Mouse (Mus musculus) liver, adult 2 months (tissue): ENCODE measurements at regions not wholly inside any gene's neighbourhood (a gene's known extent, or its start where the extent isn't known, plus 50 kb on each side); places are given as distances from the start of the nearest gene placed in this dataset.

Experiments
- DNase-seq: peaks from one replicate; pipeline ENCODE4 v3.0.0-alpha.2; 2011; ENCODE audit warnings: low read depth, low spot score; ENCODE audit errors: extremely low read depth
- H3K27ac ChIP-seq: fragments of 200-500 bp; replicated peaks from 2 replicates; pipeline ENCODE4 v1.5.1; 2012; ENCODE audit warnings: low read depth, mild to moderate bottlenecking, control low read depth, inconsistent platforms, low read length; ENCODE audit not compliant: insufficient read depth
- H3K27me3 ChIP-seq: fragments of 200-500 bp; 2 replicates; pipeline ENCODE4 v1.6.1; 2012; ENCODE audit warnings: mild to moderate bottlenecking, moderate library complexity, low read length, inconsistent platforms; ENCODE audit not compliant: control insufficient read depth, insufficient read depth
- H3K36me3 ChIP-seq: fragments of 200-500 bp; 2 replicates; pipeline ENCODE4 v1.6.1; 2012; ENCODE audit warnings: low read length, inconsistent platforms; ENCODE audit not compliant: control insufficient read depth, insufficient read depth
- H3K4me1 ChIP-seq: fragments of 200-500 bp; 2 replicates; pipeline ENCODE4 v1.6.1; 2011; ENCODE audit warnings: low read length; ENCODE audit not compliant: control insufficient read depth, insufficient read depth
- H3K4me3 ChIP-seq: fragments of 200-500 bp; 2 replicates; pipeline ENCODE4 v1.5.1; 2011; ENCODE audit warnings: low read depth, mild to moderate bottlenecking, control low read depth, low read length, moderate library complexity; ENCODE audit not compliant: insufficient read depth
- H3K79me2 ChIP-seq: fragments of 200-500 bp; 2 replicates; pipeline ENCODE4 v1.6.1; 2012; ENCODE audit warnings: inconsistent platforms, mild to moderate bottlenecking, low read length, moderate library complexity; ENCODE audit not compliant: control insufficient read depth, insufficient read depth
- H3K9ac ChIP-seq: fragments of 200-500 bp; 2 replicates; pipeline ENCODE4 v1.6.1; 2012; ENCODE audit warnings: low read depth, mild to moderate bottlenecking, control low read depth, inconsistent platforms, low read length
- CTCF ChIP-seq: fragments of 200-500 bp; IDR thresholded peaks from 2 replicates; pipeline ENCODE4 v1.5.1; 2011; ENCODE audit warnings: low read depth, low read length, control low read depth
- POLR2A ChIP-seq: fragments of 200-500 bp; IDR thresholded peaks from 2 replicates; pipeline ENCODE4 v1.6.1; 2011; ENCODE audit warnings: low read length, control low read depth; ENCODE audit not compliant: insufficient read depth; ENCODE audit errors: extremely low read depth
- WGBS: fragments of 180-500 bp; shearing (Covaris S2); methylation state at CpG from one replicate; pipeline ENCODE4 v1.1.7; 2018; 5-methylcytosine and 5-hydroxymethylcytosine counted together

DNA sequence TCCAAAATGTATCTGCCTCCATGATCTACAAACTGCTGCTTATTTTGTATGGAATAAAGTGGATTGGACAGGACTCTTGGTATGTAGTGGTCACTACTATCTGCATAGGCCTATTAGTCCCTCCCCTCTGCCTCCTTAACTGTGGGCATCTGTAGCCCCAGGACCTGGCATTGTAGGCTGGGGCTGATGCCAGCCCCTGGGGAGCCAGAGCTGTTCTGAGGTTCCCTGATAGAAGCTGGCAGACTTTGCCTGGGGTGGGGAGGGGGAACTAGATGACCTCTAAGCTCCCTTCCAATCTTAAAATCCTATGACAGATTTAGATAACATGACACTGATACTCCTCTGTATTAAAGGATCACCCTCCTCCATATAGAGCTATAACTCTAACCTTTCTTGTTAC is 491.2 kb upstream of the Klhl29 start:
- Histone ChIP-seq H3K4me3 (no peak overlapping the region), H3K36me3 (no peaks in the 10 kb centered on the region), H3K4me1 (no peaks in the 10 kb centered on the region), H3K79me2 (no peaks in the 10 kb centered on the region), H3K27ac (no peak overlapping the region), H3K9ac (no peak overlapping the region), H3K27me3 (no peaks in the 10 kb centered on the region)
- TF ChIP-seq POLR2A (no peak), CTCF (no peak)
- no peak for DNase-seq

DNA sequence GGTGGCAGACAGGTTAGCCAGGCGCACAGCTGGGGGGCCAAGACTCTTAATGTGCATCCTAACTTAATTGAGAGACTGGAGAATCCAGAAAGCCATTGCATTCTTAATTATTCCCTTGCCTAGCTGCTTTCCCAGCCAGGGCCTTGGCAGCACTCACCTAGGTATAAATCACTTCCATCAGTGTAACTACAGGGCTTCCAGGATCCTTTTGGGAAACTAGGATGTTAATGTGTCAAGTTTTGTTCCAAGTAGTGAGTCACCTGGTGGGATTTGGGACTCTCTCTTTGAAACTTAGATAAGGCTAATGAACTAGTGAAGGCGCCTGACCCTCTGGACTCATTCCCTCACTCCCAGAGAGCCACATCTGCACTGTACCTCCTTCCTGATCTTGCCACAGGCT is 484.3 kb upstream of the Klhl29 start:
- no peak overlapping the region for H3K27ac ChIP-seq
- WGBS, result 67% methylated on average over 2 of the region's 2 CpGs
- no peaks in the 10 kb centered on the region for H3K36me3 ChIP-seq
- H3K27me3 ChIP-seq, result no peaks in the 10 kb centered on the region
- no peaks in the 10 kb centered on the region for H3K4me1 ChIP-seq
- TF ChIP-seq CTCF, result no peak
- TF ChIP-seq POLR2A, result no peak
- H3K9ac ChIP-seq, result no peak overlapping the region
- DNase-seq, result no peak
- H3K4me3 ChIP-seq, result no peak overlapping the region
- H3K79me2 ChIP-seq, result no peaks in the 10 kb centered on the region

DNA sequence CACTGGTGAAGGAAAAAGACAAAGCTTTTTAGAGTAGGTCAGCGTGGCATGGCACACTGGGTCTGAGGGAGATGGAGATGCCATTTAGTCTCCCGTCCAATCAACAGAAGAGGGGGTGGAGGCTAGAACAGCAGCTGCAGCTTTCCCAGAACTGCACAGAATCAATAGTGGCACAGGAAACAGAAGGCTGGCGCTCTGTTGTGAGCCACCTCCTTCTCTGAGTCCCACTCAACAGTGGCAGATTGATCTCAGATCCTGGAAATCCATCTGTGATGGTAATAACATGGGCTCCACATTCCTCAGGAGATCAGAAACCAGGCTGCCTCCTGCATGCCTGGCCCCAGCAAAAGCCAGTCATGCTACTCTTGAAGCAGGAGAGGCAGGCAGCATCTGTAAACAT is 480.9 kb upstream of the Klhl29 start:
- Histone ChIP-seq H3K27ac (no peak overlapping the region), H3K79me2 (no peaks in the 10 kb centered on the region), H3K4me1 (no peaks in the 10 kb centered on the region), H3K27me3 (no peaks in the 10 kb centered on the region), H3K9ac (no peak overlapping the region), H3K36me3 (no peaks in the 10 kb centered on the region), H3K4me3 (no peak overlapping the region)
- 59% methylated on average over 3 of the region's 3 CpGs for WGBS
- no peak for DNase-seq
- no peak for TF ChIP-seq CTCF
- no peak for TF ChIP-seq POLR2A

DNA sequence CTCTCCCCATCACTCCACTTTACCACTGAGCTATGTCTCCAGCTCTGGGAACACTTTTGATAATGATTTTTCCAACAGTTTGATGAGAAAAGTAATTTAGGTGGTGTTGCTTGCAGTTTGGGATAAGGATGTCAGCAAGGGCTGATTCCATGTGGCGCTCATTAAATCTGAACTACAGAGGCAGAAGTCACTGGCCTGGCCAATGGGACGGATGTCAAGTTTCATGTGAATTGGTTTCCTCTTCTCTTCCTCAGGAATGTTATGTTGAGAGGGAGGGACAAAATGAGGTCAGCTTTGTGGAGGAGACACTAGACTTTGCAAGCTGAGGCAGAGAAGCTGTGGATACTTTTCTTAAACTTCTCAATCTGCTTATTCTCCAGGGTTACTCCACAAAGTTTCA is 434.9 kb upstream of the Klhl29 start:
- no peak overlapping the region for H3K9ac ChIP-seq
- H3K36me3 ChIP-seq, result no peaks in the 10 kb centered on the region
- H3K27ac ChIP-seq, result peak overlapping the region; percentile 68; the same call in 1 of the 2 replicates
- H3K4me1 ChIP-seq, result no peaks in the 10 kb centered on the region
- peak; percentile 43 for DNase-seq
- 64% methylated on average over 2 of the region's 2 CpGs for WGBS
- H3K27me3 ChIP-seq, result 0 out of 2 replicates have a peak, but pooled peaks cover 3% of the 10 kb centered on the region
- no peak overlapping the region for H3K4me3 ChIP-seq
- TF ChIP-seq CTCF (no peak), POLR2A (no peak)
- H3K79me2 ChIP-seq, result no peaks in the 10 kb centered on the region

DNA sequence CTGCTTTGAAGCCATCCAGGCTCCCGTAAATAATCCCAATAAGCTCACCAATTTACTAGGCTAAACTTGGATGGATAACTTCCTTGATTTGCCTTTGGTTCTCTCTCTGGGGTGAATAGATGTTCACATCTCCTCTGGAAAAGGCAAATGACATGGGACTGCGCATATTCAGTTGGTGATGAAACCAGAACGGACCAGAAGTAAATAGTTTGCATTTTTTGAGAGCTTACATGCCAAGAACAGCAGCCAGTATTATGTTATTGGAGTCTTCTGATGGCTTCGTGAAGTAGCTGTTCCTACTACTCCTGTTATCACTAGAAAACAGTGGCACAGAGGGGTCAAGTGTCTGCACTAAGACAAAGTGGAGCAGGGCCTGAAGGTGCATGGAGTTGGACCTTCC is 434.5 kb upstream of the Klhl29 start:
- no peaks in the 10 kb centered on the region for H3K79me2 ChIP-seq
- H3K9ac ChIP-seq, result no peak overlapping the region
- WGBS, result 58% methylated on average over 4 of the region's 4 CpGs
- TF ChIP-seq CTCF (no peak), POLR2A (no peak)
- no peaks in the 10 kb centered on the region for H3K36me3 ChIP-seq
- no peak overlapping the region for H3K4me3 ChIP-seq
- DNase-seq, result peak; percentile 25
- no peaks in the 10 kb centered on the region for H3K4me1 ChIP-seq
- 0 out of 2 replicates have a peak, but pooled peaks cover 3% of the 10 kb centered on the region for H3K27me3 ChIP-seq
- H3K27ac ChIP-seq, result peak overlapping the region; percentile 68; the same call in 1 of the 2 replicates

DNA sequence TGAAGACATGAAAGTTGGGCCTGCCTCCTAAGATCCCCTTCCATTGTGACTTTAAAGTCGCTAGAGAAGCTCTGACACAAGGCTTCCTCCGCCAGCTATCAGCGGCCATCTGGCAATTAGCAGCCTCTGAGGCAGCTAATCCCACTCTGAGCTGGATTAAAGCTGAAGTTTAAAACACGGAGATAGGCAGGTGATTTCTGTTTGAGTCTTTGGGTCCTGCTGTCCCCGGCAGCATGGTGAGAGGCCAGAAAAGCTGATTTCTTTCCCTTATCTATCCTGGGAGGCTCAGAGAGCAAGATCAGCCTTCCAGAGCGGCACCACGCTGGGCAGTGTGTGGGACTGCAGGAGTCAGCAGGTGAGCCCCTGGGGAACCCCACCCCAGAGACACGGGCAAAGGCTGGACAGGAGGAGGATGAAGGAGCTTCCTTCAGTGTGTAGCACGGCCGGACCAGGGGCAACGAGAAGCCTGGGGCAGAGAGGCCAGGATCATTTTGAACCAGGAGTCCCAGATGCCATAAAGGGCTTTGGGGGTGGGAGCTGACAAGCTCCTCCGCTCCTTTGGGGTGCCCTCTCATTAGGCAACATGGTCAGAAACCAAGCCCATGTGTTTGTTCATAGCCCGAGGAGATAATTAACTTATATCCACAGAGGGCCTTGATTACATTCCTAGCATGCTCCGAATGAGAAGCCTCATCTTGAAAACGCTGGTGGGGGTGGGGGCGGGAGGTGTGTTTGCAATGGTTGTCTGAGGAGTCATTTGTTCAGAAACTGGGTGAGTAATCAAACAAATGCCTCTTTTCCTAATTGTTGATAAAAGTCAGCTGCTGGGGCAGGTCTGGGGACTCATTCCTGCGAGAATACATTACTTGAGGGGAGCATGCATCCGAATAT is 432.8 kb upstream of the Klhl29 start:
- no peaks in the 10 kb centered on the region for H3K79me2 ChIP-seq
- H3K4me1 ChIP-seq, result no peaks in the 10 kb centered on the region
- WGBS, result 17% methylated on average over 18 of the region's 18 CpGs
- TF ChIP-seq CTCF (no peak), POLR2A (no peak)
- 0 out of 2 replicates have a peak, but pooled peaks cover 3% of the 10 kb centered on the region for H3K27me3 ChIP-seq
- no peaks in the 10 kb centered on the region for H3K36me3 ChIP-seq
- H3K9ac ChIP-seq, result no peak overlapping the region
- H3K27ac ChIP-seq, result no peak overlapping the region
- H3K4me3 ChIP-seq, result no peak overlapping the region
- no peak for DNase-seq
